Mouse (Mus musculus) cerebellum, adult 11 months (tissue): ENCODE data around the gene Prickle1.
A peak's percentile ranks its signal among the peaks of the same experiment; 100 is the strongest.

Experiments used
- DNase-seq: peaks from one replicate; pipeline ENCODE4 v3.0.0; 2022

Prickle1 gene

GRCm38 (mm10) chr15:93538551-93539205, 57.0 kb downstream of the Prickle1 start:
- DNase-seq: no peak

DNA sequence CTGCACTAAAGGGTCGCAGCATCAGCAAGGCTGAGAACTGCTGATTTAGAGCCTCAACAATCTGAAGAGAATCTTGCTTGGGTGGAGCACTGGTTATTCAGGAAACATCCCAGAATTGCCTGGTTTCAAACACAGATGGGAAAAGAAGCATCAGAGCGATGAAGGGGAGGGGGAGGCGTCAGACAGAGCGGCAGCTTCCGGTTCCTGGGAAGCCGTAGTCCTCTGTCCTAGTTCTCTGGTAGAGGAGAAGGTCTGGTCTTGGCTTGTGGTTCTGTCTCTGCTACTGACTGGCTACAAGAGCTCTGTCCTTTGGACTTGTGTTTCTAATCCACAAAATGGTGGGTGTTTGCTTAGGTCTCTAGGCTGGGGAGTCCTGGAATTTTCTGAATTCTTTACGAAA, 57.9 kb downstream of the Prickle1 start:
- no peak for DNase-seq

- DNase-seq: no peak
Observed at GRCm38 (mm10) chr15:93536191-93536590, 59.5 kb downstream of the Prickle1 start.

DNA sequence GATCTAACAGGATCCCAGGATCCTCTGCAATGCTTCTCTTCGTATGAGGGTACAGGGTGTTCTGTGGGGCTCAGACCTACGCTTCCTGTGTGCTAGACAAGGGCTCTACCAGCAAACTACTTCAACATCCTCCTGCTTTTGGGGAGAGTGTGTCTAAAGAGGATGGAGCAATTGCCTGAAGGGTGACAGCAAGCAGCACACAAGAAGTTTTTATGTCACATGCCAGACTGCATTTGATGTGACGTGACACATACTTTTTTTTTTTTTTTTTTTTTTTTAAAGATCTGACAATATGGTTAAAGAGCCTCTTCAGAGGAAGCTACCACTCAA, 65.0 kb downstream of the Prickle1 start:
- no peak for DNase-seq

DNA sequence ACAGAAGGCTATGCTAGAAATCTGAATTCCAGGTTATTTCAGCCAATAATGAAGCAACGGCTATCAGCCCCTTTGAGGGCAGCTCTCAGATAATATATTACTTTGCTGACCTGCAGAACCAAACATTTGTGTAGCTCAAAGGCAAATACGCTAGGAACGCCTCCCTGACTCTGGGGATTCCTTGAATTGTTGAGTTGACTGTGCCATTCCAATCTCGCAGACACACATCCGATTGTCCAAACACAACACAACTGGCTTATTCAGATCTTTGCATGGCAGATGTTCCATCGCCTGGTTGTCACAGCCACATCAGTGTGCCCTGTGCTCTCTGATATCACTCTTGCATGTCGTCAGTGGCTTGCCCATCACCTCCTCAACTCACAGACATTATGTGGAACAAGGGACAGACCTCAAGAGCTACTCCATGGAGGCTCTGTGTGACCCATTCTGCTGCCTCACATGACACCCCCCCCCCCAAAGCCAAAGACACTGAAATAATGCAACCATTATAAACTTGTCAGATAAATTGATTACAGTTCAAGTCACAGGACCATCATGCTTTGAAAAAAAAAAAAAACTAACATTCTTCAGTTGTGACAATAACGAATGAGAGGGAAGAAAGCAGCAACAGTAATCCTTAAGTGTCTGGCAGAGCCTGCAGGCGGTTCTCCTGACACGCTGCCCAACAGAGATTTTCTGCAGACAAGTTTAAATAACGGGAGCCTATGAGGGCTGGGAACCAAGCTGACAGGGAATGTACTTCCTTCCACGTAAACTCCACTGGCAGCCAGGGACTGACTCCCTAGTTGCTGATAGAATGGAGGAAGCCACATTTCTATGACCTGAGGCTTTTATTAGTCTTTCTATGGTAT, 65.6 kb downstream of the Prickle1 start:
- DNase-seq: no peak

GRCm38 (mm10) chr15:93525305-93525917, 70.3 kb downstream of the Prickle1 start:
- DNase-seq: no peak

GRCm38 (mm10) chr15:93521787-93522180, 73.9 kb downstream of the Prickle1 start:
- DNase-seq: no peak

DNA sequence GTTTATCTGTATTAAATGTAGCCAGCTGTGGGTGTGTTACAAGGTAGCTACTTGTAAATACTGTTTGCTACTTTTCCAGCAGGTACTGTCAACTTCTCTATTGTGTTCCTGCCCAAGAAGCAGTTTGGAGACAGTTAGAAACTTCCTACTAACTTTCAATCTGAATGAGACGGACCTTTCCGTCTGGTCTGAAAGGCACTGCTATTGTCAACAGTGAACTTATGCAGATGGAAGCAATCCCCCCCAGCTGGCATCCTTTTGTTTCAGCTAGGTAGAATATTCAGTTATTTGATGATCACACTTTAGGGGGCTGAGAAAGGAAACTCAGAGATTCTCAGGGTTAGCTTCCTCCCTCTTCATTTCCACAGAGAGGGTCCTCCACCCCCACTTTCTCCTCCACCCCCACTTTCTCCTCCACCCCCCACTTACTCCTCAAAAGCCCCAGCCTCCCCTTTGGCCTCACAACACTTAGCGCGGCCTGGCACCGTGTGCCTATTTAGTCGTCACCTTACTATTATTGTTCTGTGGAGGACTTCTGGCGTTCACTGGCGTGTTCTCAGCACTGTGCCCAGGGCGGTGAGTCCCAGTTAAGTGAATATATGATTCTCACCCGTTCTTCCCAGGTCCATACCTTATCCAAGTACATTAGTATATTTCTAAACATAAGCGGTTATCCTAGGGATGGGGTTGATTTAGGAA, 74.5 kb downstream of the Prickle1 start:
- no peak for DNase-seq

DNA sequence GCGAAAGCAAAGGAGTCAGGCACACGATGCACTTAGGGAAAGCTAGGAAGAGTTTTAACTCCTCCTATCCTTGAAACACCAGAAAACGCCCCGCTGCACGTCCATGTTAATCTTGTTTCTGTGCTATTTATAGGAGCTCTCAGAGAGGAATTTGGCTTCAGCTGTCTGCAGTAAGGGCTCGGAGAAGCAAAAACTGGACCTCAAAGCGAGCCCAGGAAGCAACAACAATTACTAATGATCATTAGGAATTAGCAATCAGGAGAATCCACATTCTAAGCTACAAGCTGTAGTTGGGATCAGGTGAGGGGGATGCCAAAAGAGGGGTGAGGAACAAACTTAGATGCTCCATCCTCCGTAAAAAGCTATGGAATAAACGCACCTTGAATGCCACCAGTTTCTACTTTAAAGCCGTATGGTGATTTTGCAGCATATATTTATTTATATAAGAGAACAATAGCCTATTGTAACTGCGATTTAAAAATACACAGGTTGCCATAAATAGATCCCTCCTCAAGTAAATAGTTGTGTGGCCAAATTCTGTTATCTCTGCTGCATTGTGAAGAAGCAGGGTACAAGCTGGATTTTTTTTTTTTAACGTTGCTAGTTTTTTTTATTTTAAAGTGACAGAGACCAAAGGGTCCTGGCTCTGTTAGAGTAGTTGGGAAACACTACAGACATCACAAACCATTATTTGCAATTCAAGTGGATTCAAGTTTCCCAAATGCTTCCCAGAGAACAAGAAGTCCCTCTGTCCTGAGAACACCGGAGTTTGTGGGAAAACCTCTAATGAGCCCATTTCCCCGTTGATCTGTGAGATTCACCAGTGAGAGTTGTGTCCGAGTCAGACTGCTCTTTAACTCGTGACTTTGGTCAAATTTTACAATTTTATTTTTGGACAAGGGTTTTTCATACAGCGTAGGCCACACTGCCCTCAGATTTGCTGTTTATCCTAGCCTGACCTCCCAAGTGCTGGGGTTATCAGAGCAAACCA, 75.6 kb downstream of the Prickle1 start:
- DNase-seq: no peak

GRCm38 (mm10) chr15:93518941-93519835, 76.5 kb downstream of the Prickle1 start:
- DNase-seq: peak; percentile 59

DNA sequence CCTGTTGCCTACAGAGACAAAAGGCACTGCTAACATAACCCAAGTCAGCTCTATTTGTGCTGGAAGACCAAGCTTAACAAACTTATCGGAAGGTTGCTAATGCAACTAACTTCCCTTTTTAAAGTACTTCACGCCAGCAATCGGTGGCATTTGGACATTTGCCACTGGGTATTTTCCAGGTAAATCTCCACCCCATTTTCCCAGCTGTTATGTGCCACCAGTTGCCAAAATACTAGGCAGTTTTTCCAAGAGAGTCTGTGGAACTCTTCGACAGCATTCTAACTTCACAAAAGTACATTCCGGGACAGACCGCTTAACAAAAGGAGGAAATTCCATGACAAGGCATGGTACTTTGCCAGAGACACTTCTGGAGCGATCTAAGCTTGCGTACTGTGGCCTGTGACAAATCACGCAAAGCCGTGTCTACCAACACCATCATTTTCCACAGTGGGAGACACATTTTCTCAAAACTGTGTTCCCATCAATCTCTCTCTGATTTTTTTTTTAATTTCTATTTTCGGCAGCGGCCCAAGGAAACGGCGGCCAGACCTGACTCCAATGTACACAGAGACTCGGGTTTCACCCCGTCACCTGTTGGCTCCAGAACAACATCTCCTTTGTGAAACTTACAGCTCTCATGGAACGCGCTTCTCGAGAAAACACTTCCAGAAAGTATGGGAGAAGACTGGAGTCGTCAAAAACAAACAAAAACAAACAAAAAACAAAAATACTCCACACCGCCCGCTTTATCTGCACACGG, 77.4 kb downstream of the Prickle1 start:
- DNase-seq: no peak

GRCm38 (mm10) chr15:93517022-93517565, 78.6 kb downstream of the Prickle1 start:
- no peak for DNase-seq

GRCm38 (mm10) chr15:93515316-93515715, 80.4 kb downstream of the Prickle1 start:
- no peak for DNase-seq

DNA sequence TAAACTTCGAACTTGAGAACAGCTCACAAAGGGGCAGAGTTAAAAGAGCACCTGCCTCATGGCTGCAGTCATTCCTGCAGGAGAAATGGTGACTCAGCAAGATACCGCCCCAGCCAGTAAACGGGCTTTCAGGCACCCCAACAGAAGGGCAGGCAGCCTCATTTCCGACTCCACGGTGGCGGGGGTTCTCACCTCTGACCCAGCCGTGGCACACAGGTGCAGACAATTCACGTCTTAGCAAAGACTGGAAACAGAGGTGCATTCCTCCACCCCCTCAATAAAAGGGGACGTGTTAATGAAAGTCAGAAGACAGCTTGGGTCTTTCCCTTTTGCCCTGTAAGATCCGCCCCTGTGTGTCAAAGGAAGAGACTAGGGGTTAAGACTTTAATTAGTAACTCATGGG, 81.8 kb downstream of the Prickle1 start:
- no peak for DNase-seq

DNA sequence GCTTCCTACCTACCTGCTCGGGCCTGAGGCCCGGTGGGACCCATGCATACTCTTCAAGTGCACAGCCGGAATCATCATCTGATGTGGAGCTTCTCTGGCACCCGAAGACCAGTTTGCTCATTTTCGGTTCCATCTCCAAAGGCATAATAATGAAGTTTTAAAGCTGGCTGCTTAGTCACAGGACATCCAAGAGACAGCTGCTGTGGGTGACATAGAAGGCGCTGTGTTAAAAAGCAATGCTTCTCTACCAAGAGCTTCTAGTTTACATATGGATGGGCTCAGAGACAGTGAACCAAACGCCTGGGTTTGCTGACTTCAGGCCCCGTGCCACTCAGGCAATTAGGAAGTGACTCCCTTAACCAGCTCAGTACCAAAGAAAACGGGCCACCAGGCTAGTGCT, 83.3 kb downstream of the Prickle1 start:
- DNase-seq: no peak

GRCm38 (mm10) chr15:93510690-93511336, 84.9 kb downstream of the Prickle1 start:
- no peak for DNase-seq

DNA sequence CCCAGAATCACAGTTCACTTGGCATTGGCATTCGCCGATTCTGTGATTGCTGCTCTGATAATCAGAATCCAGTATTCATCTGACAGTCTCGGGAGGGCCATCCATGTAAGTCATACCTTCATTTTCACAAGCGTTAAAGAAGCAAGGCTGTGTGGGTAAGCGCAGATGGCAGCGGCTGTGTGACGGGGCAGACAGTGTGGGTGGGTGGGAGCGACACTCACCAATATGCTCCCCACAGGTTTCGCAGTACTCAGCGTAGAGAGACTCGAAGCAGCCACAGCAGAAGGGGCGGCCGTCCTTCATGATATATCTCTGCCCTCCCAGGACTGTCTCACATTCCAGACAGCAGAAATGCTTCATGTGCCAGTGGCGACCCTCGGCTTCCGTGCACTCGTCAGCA, 90.9 kb downstream of the Prickle1 start:
- DNase-seq: no peak

DNA sequence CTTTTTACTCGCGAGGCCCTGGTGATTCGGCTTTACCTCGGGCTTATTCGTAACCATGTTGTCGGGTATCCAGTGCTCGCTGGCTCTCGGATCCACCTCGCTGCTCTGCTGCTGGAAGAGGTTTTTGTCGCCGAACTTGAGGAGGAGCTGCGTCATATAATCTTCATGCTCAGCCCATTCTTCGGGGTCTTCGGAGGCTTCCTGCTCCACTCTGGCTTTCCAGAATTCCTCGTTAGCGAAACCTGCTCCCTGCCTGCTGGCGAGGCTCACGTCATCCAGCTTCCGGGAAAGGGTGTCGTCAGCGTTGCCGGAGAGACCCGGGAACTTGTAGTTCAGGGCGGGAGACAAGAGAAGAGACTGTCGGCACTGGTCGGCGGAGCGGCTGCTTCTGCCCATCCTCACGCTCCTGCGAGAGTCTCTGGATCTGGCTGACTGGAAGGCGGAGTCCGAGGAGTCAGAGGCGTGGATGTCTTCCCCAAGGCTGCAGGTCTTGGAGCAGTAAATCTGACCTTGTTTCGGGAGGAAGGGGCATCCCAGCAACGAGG, 92.4 kb downstream of the Prickle1 start:
- DNase-seq: no peak

DNA sequence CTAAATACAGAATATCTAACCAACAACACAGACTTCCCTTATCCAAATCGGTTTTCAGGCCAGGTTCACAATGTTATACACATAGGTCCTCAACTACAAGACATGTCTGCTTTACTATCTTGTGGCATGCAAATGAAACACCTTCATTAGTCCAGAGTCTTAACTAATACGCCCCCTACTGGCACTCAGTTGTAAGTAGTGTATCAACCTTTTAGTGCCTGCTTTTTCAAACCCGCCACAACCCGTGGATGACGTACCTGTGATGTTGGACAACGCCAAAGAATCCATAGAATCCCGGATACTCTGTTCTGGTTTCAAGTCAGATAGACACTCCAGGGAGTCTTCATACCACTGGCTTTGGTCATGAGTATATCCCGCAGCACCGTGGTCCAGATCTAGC, 93.0 kb downstream of the Prickle1 start:
- DNase-seq: no peak
